Mouse (Mus musculus) megakaryocyte, embryonic 14.5 days (primary cell): ENCODE data around the gene Ddx46. TPM values are rescaled to one million over a fixed set of nuclear protein-coding genes. Genes with fewer than 3 reads are reported as not detected.
"Not testable (repeated sequence)": the region's sequence is repeated elsewhere in the genome, so short reads cannot be mapped to it uniquely, and the experiment has no call there.

Experiments used
- H3K27me3 ChIP-seq: replicated peaks from 2 replicates; pipeline ENCODE3; 2012; ENCODE audit warnings: inconsistent platforms
- H3K36me3 ChIP-seq: replicated peaks from 2 replicates; pipeline ENCODE3; 2012; ENCODE audit warnings: low read length, inconsistent platforms, mixed read lengths
- H3K4me1 ChIP-seq: 2 replicates; pipeline ENCODE4 v1.6.1; 2012; ENCODE audit warnings: inconsistent platforms
- H3K4me3 ChIP-seq: replicated peaks from 2 replicates; pipeline ENCODE3; 2012; ENCODE audit warnings: moderate library complexity, mild to moderate bottlenecking, inconsistent platforms
- H3K9me3 ChIP-seq: 2 replicates; pipeline ENCODE4 v1.6.1; 2012; ENCODE audit warnings: inconsistent platforms
- FLI1 ChIP-seq: IDR thresholded peaks from 2 replicates; pipeline ENCODE4 v1.6.1; 2012; ENCODE audit warnings: low read length, inconsistent platforms, mixed read lengths
- GATA1 ChIP-seq: IDR thresholded peaks from 3 replicates; pipeline ENCODE4 v1.6.1; 2012; ENCODE audit warnings: mixed read lengths, low read length, inconsistent platforms, borderline replicate concordance
- polyA plus RNA-seq: library from polyadenylated mRNA; stranded (reverse); fragments of >175 nt; gene quantifications from 2 replicates; pipeline ENCODE4 v1.2.3, GENCODE M21; 2012; ENCODE audit warnings: low replicate concordance; ENCODE audit not compliant: insufficient read depth

The Ddx46 gene
- polyA plus RNA-seq, 1 experiment = 12.8 TPM

DNA sequence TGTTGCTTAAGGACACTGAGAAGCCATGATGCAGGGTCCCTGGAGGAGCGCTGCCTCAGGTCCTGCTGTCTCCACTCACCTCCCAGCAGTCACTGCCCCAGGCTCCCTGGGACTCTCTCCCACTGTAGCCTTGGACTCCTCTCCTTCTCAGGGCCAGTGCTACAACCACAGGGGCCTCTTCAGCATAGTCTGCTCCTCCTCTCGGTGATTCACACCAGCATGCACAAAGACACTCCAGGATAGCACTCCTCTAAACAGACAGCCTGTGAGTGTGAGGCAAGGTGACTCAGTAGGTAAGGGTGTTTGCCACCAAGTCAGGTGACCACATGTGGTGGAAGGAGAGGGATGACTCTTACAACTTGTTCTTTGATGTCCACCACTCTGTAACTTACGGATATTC, 30.2 kb upstream of the Ddx46 start:
- peaks cover 74% of the 10 kb centered on the region for H3K36me3 ChIP-seq
- no peak for TF ChIP-seq GATA1
- TF ChIP-seq FLI1 = no peak
- no peak overlapping the region for H3K4me3 ChIP-seq
- H3K9me3 ChIP-seq = no peaks in the 10 kb centered on the region
- H3K4me1 ChIP-seq = peaks cover 58% of the 10 kb centered on the region
- H3K27me3 ChIP-seq = no peaks in the 10 kb centered on the region

DNA sequence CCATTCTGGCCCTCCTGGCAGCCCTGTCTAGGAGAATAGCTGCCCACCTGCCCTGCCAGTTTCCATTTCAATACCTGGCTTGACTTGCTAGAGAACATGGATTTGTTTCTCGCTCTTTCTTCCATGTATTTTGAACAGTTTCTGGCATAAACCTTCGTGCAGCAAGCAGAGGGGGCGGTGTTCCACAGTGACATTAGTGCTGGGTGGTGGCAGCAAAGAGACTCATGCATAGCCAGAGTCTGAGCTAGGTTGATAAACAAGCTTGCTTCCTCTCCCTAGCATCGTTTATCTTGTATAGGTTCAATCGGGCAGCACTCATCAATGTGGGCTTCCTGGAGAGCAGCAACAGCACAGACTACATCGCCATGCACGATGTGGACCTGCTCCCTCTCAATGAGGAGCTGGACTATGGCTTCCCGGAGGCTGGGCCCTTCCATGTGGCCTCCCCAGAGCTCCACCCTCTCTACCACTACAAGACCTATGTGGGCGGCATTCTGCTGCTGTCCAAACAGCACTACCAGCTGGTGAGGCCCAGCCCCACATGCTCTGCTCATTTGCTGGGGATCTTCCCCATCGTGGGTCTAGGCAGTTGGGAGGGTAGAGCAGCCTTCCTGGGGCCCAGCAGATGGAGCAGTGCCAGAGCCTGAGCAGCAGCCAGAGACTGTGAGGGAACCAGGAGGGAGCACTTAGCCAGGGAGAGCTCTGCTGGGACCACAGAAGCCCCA, 27.8 kb upstream of the Ddx46 start:
- Histone ChIP-seq H3K9me3 (no peaks in the 10 kb centered on the region), H3K4me3 (no peak overlapping the region), H3K4me1 (peaks cover 42% of the 10 kb centered on the region), H3K36me3 (peaks cover 96% of the 10 kb centered on the region), H3K27me3 (no peaks in the 10 kb centered on the region)
- no peak for TF ChIP-seq GATA1
- TF ChIP-seq FLI1 = no peak

DNA sequence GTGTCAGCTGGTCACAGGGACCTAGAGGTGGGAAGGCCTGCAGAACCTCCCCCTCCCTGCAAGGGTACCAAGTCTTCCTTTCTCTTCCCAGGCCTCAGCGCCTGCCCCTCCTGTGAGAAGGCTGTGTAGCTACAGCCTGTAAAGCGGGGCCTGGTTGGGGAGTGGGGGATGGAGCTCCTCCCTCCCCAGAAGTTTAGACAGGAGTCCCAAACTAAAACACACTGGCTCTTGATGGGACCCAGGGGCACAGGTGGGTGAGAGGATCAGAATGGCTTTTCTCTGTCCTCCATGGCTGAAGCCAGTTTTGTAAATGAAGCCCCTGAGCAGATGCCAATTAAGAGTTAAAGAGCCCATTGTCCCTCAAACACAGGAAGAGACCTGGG, 27.2 kb upstream of the Ddx46 start:
- TF ChIP-seq FLI1 (no peak), GATA1 (no peak)

DNA sequence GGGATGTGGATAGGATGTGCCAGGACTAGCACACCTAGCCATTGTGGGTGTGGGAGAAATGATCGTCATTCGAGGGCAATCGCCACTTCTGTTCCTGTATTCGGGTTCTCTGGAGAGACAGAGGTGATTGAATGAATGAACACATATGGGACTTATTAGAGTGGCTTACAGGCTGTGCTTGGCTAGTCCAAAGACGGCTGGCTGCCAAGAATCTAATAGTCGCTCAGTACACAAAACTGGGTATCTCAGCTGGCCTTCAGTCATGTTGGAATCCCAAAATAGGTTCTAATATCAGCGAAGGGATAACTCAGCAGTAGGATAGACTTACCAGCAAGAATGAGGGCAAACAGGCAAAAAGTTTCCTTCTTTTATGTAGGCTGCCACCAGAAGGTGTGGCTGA, 22.8 kb upstream of the Ddx46 start:
- H3K9me3 ChIP-seq = no peaks in the 10 kb centered on the region
- H3K27me3 ChIP-seq = no peaks in the 10 kb centered on the region
- H3K36me3 ChIP-seq = peaks cover 87% of the 10 kb centered on the region
- H3K4me3 ChIP-seq = no peak overlapping the region
- TF ChIP-seq FLI1 = no peak
- no peak for TF ChIP-seq GATA1
- H3K4me1 ChIP-seq = peaks cover 10% of the 10 kb centered on the region

More for the DNA sequence above, 27.2 kb upstream of the Ddx46 start:
- Histone ChIP-seq H3K36me3 (peaks cover 95% of the 10 kb centered on the region), H3K4me3 (no peak overlapping the region), H3K9me3 (no peaks in the 10 kb centered on the region), H3K4me1 (peaks cover 36% of the 10 kb centered on the region), H3K27me3 (no peaks in the 10 kb centered on the region)

DNA sequence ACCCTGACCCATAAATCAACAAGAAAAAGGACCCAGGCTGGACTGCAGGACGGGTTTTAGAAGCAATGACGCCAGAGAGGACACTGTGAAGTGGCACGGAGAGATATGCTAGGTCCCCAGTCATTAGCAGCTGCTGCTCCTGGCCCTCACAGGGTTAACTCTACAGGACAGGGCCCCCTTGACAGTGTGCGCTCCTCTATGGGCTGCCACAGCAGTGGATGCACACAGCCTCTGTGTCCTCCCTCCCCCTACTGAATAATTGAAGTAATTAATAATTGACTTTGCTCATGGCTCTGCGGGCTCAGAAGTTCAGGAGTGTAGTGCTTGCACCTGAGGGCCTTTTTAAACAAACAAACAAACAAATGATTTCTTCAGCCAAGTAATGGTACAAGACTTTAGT, 21.4 kb upstream of the Ddx46 start:
- peaks cover 81% of the 10 kb centered on the region for H3K36me3 ChIP-seq
- no peak for TF ChIP-seq GATA1
- no peak for TF ChIP-seq FLI1

DNA sequence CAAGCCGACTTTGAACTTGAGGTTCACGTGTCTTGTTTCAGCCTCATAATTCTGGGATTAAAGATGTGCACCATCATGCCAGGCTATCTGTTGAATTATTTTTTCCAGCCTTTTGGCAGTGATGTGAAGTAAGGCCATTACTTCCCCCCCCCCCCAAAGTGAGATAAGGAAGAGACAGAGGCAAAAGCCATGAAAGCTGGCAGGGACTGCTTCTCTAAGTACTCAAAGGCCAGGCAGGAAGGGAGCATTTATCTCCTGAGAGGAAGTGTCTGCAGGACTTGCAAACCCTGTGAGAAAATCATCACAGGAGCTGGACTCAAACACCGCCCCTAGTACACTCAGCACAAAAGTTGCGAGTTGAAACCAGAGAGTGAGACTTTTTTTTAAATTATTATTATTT, 15.5 kb upstream of the Ddx46 start:
- H3K4me3 ChIP-seq = no peak overlapping the region
- no peak for TF ChIP-seq GATA1
- no peak for TF ChIP-seq FLI1
- H3K9me3 ChIP-seq = peaks cover 5% of the 10 kb centered on the region; the same call in 1 of the 2 replicates
- no peaks in the 10 kb centered on the region for H3K27me3 ChIP-seq
- H3K36me3 ChIP-seq = peaks cover 30% of the 10 kb centered on the region
- peaks cover 51% of the 10 kb centered on the region for H3K4me1 ChIP-seq

More for the DNA sequence above, 21.4 kb upstream of the Ddx46 start:
- peaks cover 6% of the 10 kb centered on the region for H3K4me1 ChIP-seq
- H3K27me3 ChIP-seq = no peaks in the 10 kb centered on the region
- H3K4me3 ChIP-seq = no peak overlapping the region
- peaks cover 5% of the 10 kb centered on the region; the same call in 1 of the 2 replicates for H3K9me3 ChIP-seq

DNA sequence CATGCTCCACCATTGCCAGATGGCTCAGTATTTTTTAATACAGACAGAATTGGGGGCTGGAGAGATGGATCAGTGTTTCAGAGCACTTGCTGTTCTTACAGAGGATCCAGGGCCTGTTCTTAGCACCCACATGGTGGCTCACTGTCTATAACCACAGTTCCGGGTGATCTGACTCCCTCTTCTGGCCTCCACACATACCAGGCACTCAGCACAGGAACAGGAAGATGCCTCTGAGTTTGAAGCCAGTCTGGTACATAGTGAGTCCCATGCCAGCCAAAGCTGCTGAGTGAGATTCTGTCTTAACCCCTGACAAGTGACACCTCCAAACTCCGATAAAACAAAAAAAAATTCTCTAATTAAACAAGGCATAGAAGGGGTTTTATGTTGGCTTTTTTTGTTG, 14.6 kb upstream of the Ddx46 start:
- TF ChIP-seq FLI1 = no peak
- no peak for TF ChIP-seq GATA1
- Histone ChIP-seq H3K4me3 (no peak overlapping the region), H3K9me3 (peaks cover 5% of the 10 kb centered on the region; the same call in 1 of the 2 replicates), H3K27me3 (no peaks in the 10 kb centered on the region), H3K4me1 (peaks cover 57% of the 10 kb centered on the region), H3K36me3 (peaks cover 31% of the 10 kb centered on the region)

DNA sequence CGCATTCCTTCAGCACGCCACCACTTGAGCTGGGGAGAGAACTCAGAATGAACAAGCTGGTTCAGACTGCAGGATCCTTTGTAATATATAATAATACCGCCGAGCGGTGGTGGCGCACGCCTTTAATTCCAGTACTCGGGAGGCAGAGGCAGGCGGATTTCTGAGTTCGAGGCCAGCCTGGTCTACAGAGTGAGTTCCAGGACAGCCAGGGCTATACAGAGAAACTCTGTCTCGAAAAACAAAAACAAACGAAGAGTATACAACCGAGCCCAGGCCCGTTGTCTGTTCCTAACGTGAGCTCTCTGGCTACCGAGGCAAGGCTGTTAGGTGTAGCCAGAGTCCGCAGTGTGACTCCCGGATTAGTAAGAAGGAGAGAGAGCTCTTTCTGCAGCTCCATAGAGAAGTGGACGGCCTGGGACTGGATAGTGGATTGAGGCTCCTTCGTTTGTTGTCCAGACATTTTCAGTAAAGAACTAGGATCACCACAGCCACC, 12.6 kb upstream of the Ddx46 start:
- Histone ChIP-seq H3K36me3 (peaks cover 35% of the 10 kb centered on the region), H3K4me1 (peaks cover 61% of the 10 kb centered on the region), H3K4me3 (peak overlapping the region; percentile 94)
- H3K27me3 ChIP-seq, H3K9me3 ChIP-seq: not testable (repeated sequence)

DNA sequence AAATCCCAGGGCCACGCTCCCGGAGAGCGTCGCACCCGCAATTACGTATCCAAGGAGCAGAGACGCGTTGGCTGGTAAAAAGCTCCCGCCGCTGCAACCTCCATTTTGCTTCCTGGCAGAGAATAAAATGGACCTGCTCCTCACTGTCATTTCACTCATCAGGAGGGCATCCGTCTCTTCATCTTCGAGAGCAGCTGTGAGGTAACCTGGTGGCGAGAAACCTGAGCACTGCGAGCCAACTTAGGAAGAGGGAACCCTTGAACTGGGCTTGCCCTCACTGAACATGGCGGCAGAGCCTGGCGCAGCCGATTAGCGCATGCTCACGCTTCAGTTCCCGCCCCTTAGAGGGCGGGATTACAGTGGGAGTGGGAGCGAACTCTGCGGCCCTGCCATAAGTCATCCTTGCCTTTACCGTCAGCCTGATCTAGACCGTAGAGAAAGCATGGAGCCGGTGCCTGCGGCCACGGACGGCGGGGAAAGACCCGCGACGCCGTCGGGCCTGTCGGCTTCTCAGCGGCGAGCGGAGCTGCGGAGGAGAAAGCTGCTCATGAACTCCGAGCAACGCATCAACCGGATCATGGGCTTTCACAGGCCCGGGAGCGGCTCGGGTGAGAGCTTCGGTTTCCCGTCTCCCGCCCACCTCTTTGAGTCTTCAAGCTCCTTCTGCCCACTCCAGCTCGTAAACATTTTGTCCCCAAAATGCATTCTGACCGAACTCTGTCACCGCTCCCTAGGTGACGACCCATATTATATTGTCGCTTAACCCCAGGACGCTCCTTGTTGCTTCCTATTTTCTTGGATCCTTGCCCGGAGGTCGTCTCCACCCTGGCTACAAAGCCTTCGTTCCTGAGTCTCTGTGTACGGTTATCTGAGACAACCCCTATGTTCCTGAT, 11.9 kb upstream of the Ddx46 start, which contains the start of gene Caml:
Caml (plus strand) TSS at position 357 of the 893 bp plus-strand sequence.
- no peaks in the 10 kb centered on the region for H3K27me3 ChIP-seq
- peak within 1 kb of the TSS; percentile 94 for H3K4me3 ChIP-seq
- peaks cover 36% of the 10 kb centered on the region for H3K36me3 ChIP-seq
- H3K9me3 ChIP-seq = no peaks in the 10 kb centered on the region
- H3K4me1 ChIP-seq = peaks cover 61% of the 10 kb centered on the region
- TF ChIP-seq GATA1 (no peak), FLI1 (no peak)

DNA sequence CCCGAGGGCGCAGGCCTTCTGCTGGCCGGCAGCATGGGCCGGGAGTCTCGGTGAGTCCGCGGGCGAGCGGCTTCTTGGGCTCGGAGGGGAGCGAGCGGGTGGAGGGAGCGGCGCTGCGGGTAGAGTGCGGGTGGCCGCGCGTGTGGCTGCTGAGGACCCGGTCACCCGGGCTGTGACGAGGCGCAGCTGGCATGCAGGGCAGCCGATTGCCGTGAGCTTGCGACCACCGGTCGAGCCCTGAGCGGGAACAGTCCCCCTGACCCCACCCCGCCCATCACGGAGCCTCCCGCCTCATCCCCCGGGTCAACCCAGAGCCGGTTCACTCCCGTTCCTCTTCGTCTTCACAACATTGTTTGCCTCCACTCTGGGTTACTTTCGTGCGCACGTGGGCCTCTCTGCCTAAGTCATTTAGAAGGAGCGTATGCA, 332 bp downstream of the Ddx46 start:
- H3K27me3 ChIP-seq = no peaks in the 10 kb centered on the region
- TF ChIP-seq FLI1 (no peak; the same call in 1 of the 2 replicates), GATA1 (no peak)
- no peaks in the 10 kb centered on the region for H3K9me3 ChIP-seq
- peak overlapping the region; percentile 99 for H3K4me3 ChIP-seq
- H3K36me3 ChIP-seq = peaks cover 58% of the 10 kb centered on the region
- peaks cover 48% of the 10 kb centered on the region for H3K4me1 ChIP-seq
